Mouse (Mus musculus): Measurements from ENCODE around the gene Farsb.
A peak's percentile ranks its signal among the peaks of the same experiment; 100 is the strongest.

The Farsb gene

GRCm38 (mm10) chr1:78417154-78417911, 71.4 kb downstream of the Farsb start:
- no peak for DNase-seq

- DNase-seq, result no peak
Observed at GRCm38 (mm10) chr1:78414421-78414820, 74.3 kb downstream of the Farsb start.

DNA sequence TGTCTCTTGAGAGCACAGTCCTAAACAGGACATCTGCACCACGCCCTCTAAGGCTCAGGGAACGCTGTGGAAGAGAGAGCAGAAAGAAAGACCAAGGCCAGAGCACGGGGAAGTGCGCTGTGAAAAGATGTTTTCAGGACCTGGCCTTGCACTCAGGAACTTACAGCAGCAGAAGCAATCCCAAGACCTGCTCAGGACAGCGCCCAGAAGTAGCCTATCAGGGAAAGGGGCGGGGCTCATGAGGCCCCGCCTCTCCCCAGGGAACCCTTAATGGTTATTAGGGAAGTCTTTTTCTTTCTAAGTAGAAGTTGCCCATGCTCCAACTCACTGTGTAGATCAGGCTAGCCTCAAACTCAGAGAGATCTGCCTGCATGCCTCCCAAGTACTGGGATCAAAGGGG, 76.0 kb downstream of the Farsb start:
- DNase-seq, result no peak

GRCm38 (mm10) chr1:78409396-78409795, 79.3 kb downstream of the Farsb start:
- DNase-seq, result no peak

- DNase-seq, result no peak
Observed at GRCm38 (mm10) chr1:78401413-78401812, 87.3 kb downstream of the Farsb start.

GRCm38 (mm10) chr1:78399755-78400154, 88.9 kb downstream of the Farsb start:
- no peak for DNase-seq

- no peak for DNase-seq
Observed at GRCm38 (mm10) chr1:78396320-78396913, 92.3 kb downstream of the Farsb start.

DNA sequence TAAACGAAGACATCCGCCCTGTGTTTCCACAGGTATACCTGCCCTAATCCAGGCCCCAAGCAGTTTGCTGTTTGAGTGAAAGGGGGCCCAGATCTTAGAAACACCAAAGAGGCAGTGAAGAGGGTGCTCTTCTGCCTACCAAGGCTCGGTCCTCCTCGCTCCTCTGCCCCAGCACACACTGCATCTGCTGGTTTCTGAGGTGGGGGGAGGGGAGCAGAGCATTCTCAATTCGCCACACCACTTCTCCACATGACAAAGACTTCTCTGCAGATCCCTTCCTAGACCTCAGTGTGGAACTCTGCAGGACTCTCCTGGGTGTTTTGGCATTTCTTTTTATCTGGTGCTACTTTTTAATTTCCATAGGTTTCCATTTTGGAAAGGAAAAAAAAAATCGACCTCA, 93.0 kb downstream of the Farsb start:
- no peak for DNase-seq

DNA sequence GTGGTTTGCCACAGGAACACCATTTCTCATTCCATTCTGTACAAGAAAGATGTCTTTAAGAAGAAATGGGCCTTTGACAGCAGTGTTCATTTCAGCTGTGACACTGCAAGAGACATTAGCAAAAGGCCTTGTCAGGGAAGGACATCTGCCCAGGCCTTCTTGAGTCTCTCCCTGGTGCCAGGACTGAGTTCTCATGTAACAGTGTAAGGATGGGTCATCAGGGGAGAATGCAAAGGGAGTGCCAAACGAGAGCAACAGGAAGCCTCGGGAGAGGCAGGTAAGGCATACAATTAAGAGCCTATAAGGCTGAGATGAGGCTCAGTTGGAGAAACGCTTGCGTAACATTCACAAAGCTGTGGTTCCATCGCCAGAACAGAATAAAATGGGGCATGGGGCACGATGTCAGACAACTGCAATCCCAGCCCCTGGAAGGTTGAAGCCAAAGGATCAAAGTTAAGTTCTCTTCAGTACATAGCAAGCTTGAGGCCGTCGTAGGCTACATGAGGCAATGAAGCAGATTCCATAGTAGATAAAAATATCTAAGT, 93.4 kb downstream of the Farsb start:
- DNase-seq, result no peak

GRCm38 (mm10) chr1:78388848-78389247, 99.8 kb downstream of the Farsb start:
- no peak for DNase-seq

DNA sequence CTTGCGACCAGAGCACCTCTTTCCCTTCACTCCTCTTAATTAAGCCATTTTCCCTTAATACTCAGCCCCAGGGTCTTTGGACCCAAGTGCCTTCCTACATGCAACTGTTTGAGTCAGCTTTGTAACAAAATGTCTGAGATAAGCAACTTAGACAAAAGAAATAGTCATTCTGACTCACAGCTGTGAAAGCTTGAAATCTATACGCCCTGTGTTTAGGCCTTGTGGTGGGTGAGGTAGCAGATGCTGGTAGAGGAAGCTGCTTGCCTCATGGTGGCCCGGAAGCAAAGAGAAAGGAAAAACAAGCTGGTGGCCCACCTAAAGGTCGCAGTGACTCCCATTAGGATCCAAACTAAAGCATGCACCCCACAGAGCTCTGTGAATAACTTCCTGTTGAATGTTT, 100.8 kb downstream of the Farsb start:
- no peak for DNase-seq

- no peak for DNase-seq
Observed at GRCm38 (mm10) chr1:78380950-78381349, 107.7 kb downstream of the Farsb start.

DNA sequence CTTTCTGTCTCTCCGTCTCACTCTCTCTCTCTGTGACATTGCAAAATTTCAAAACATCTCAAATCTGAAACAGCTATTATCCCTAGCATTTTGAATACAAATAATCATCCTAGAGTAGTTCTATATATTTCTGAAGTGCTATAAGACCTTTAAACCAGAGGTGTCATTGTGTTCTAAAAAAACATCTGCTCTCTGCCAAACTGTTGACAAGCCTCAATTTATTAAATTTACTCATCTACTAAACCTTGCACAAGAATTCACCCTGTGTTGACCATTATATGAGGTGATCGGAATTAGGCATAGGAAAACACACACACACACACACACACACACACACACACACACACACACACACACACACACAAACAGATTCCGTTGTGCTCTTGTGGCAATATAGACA, 113.6 kb downstream of the Farsb start:
- no peak for DNase-seq

DNA sequence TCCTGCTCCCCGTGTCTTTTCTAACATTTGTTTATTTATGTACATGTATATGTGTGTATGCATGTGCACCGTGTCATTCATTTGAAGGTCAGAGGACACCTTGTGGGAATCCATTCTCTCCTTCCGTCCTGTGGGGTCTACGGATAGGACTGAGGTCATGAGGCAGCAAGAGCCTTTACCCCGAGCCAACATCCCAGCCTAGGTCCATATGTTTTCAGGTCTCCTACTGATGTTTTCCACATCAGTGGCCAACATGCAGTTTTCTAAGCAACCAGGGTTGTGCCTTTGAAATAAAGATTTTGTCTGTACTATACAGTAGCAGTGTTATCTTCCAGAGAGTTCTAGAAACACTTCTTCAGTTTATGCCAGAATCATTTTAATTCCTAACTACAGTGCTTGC, 114.9 kb downstream of the Farsb start:
- no peak for DNase-seq

GRCm38 (mm10) chr1:78372316-78372715, 116.4 kb downstream of the Farsb start:
- DNase-seq, result no peak

DNA sequence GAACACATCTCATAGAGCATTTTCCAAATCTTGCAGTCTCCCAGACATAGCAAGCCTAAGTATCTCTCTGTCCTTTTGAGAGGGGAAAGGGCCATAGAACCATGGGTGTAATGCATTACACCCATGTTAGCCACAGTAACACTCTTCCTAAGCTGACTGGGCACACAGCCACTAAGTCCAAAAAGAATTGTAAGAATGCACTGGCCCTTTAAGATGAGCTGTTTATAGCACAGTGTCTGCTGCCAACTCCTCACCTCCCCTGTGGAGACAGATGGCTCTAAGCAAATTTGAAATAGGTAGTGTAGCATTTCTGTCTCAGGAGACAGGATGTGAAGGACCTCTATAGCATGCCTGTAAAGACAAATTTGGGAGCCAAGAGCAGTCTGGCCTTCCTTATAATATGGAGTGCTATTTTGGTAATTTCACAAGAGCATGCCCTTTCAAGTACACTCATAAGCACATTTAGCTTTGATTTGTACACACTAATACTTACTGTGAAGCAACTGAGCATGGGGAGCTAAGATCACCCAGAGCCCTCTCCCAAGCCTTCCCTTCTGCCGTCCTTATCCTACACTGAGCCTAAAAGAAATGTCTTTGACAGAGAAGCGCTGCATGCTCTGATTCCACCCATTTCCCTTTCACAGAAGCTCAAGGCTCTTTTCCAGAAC, 117.0 kb downstream of the Farsb start:
- peak; percentile 9 for DNase-seq

- DNase-seq, result no peak
Observed at GRCm38 (mm10) chr1:78370121-78370520, 118.6 kb downstream of the Farsb start.

All from lung, postnatal 14 days (tissue).